Mouse (Mus musculus) G1E (cell line): ENCODE results near the gene Armc3. TPM values are rescaled to one million over a fixed set of nuclear protein-coding genes. Genes with fewer than 3 reads are reported as not detected.

ENCODE experiments used
- ATAC-seq: 2 replicates; pipeline ENCODE4 v1.8.0; 2016; ENCODE audit warnings: mild to moderate bottlenecking; ENCODE audit not compliant: insufficient number of reproducible peaks, poor library complexity, low FRiP score, severe bottlenecking; ENCODE audit errors: extremely low read depth
- DNase-seq: peaks from one replicate; pipeline ENCODE4 v3.0.0; 2012; ENCODE audit warnings: low spot score
- H3K27me3 ChIP-seq: 2 replicates; pipeline ENCODE4 v1.6.1; 2012; ENCODE audit warnings: mild to moderate bottlenecking, low read length, inconsistent platforms; ENCODE audit not compliant: insufficient read depth
- H3K36me3 ChIP-seq: replicated peaks from 2 replicates; pipeline ENCODE3; 2012; ENCODE audit warnings: mild to moderate bottlenecking, inconsistent platforms
- H3K4me1 ChIP-seq: 2 replicates; pipeline ENCODE4 v1.6.1; 2012; ENCODE audit warnings: low read depth, low read length, inconsistent platforms, mixed read lengths; ENCODE audit not compliant: insufficient read depth
- H3K4me3 ChIP-seq: 2 replicates; pipeline ENCODE4 v1.5.1; 2012; ENCODE audit warnings: low read depth, mild to moderate bottlenecking, inconsistent platforms, low read length, moderate library complexity, mixed read lengths
- H3K9me3 ChIP-seq: replicated peaks from 2 replicates; pipeline ENCODE4 v1.6.1; 2012; ENCODE audit warnings: inconsistent platforms
- CTCF ChIP-seq: IDR thresholded peaks from 2 replicates; pipeline ENCODE4 v1.5.1; 2012; ENCODE audit warnings: low read depth, low read length, inconsistent platforms, mixed read lengths
- GATA1 ChIP-seq: IDR thresholded peaks from 2 replicates; pipeline ENCODE4 v1.6.1; 2012; ENCODE audit warnings: borderline replicate concordance, low read length, inconsistent platforms, mixed read lengths
- GATA2 ChIP-seq: IDR thresholded peaks from 2 replicates; pipeline ENCODE4 v1.6.1; 2012; ENCODE audit warnings: low read depth, low read length, inconsistent platforms, borderline replicate concordance
- POLR2AphosphoS5 ChIP-seq: IDR thresholded peaks from 2 replicates; pipeline ENCODE4 v1.6.1; 2012; ENCODE audit warnings: low read depth, low read length, inconsistent platforms; ENCODE audit not compliant: insufficient replicate concordance
- TAL1 ChIP-seq: conservative IDR thresholded peaks from 2 replicates; pipeline ENCODE4 v1.6.1; 2012; ENCODE audit warnings: low read depth, low read length, inconsistent platforms, mixed read lengths
- polyA plus RNA-seq: library from polyadenylated mRNA; stranded (reverse); fragments of >175 nt; gene quantifications from 2 replicates; pipeline ENCODE4 v1.2.3, GENCODE M21; 2012
- total RNA-seq, 2 experiments: library from RNA; stranded (forward) in 1 of 2; stranded (reverse) in 1 of 2; fragments of 200-1000 nt in 1 of 2; fragments of >200 nt in 1 of 2; fragmentation: Nextera tagmentation in 1 of 2; gene quantifications; 2 replicates each; pipeline ENCODE4 v1.2.3; 2014 to 2017

Gene Armc3
- total and polyA plus RNA-seq, 3 experiments = 0.16 TPM; not detected in 2

DNA sequence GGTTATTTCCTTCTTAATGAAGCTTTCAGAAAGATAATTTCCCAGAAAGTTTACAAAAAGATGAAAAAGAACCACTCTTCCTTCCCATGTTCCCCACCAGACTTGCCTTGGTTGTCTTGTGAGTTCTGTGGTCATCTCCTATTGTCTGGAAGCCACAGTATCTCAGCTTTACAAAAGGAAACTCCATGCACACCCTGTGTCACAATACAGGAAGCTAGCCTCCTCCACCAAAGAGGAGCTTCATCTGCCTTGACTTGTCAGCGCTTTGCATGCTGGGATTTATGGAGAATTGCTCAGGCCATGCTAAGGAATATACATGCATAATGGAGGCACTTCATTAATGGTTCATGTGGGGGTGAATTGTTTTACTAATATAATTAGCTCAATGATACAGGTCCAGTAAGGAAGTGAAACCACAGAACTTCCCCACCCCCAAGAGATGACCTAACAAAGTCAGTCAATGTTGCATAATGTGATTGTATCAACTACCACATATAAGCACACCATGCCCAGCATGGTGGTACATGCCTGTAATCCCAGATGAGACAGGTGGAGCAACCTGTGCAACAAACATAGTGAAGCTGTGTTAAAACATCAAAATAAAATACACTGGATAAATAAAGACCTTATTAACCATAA, 152.6 kb downstream of the Armc3 start:
- no peaks in the 10 kb centered on the region for H3K9me3 ChIP-seq
- ATAC-seq = no peak
- TF ChIP-seq CTCF = no peak
- no peak for TF ChIP-seq TAL1
- no peak for TF ChIP-seq POLR2AphosphoS5
- no peak for TF ChIP-seq GATA1
- TF ChIP-seq GATA2 = no peak
- H3K4me3 ChIP-seq = no peak overlapping the region
- no peaks in the 10 kb centered on the region for H3K27me3 ChIP-seq
- DNase-seq = no peak
- H3K36me3 ChIP-seq = no peaks in the 10 kb centered on the region
- H3K4me1 ChIP-seq = no peaks in the 10 kb centered on the region

- Histone ChIP-seq H3K36me3 (no peaks in the 10 kb centered on the region), H3K9me3 (no peaks in the 10 kb centered on the region), H3K4me3 (no peak overlapping the region), H3K27me3 (no peaks in the 10 kb centered on the region), H3K4me1 (no peaks in the 10 kb centered on the region)
- TF ChIP-seq CTCF (no peak), POLR2AphosphoS5 (no peak), GATA2 (no peak), TAL1 (no peak), GATA1 (no peak)
- ATAC-seq (no peak), DNase-seq (no peak)
Measured at GRCm38 (mm10) chr2:19353158-19353557, 154.1 kb downstream of the Armc3 start.

Other genes with a start within 250 kb of the Armc3 start
- 102 and 173 TPM in 2 replicates for gene Pip4k2a, start 201.2 kb upstream of the Armc3 start, total RNA-seq (2014; fragmentation: Nextera tagmentation)
- gene Pip4k2a, start 201.2 kb upstream of the Armc3 start, total RNA-seq (2017) = 56.5 and 72.3 TPM in 2 replicates
- gene Pip4k2a, start 201.2 kb upstream of the Armc3 start, polyA plus RNA-seq = 21.1 and 33.9 TPM in 2 replicates
- gene 4930426L09Rik, start 201.0 kb upstream of the Armc3 start, total RNA-seq (2014; fragmentation: Nextera tagmentation) = 8.7 and 13.8 TPM in 2 replicates
- gene 4930426L09Rik, start 201.0 kb upstream of the Armc3 start, total RNA-seq (2017) = 1.6 and 2.0 TPM in 2 replicates
- gene 4930426L09Rik, start 201.0 kb upstream of the Armc3 start, polyA plus RNA-seq = 0.23 and 0.36 TPM in 2 replicates
- gene Msrb2, start 172.1 kb downstream of the Armc3 start, total RNA-seq (2014; fragmentation: Nextera tagmentation) = not detected in 2 replicates
- not detected in 2 replicates for gene Msrb2, start 172.1 kb downstream of the Armc3 start, total RNA-seq (2017)
- not detected in 2 replicates for gene Msrb2, start 172.1 kb downstream of the Armc3 start, polyA plus RNA-seq
- gene Ptf1a, start 246.4 kb downstream of the Armc3 start, total RNA-seq (2014; fragmentation: Nextera tagmentation) = not detected in 2 replicates
- gene Ptf1a, start 246.4 kb downstream of the Armc3 start, total RNA-seq (2017) = not detected in 2 replicates
- not detected in 2 replicates for gene Ptf1a, start 246.4 kb downstream of the Armc3 start, polyA plus RNA-seq